ENCODE assay signal across 33 mouse cellular contexts in the genomic region with DNA sequence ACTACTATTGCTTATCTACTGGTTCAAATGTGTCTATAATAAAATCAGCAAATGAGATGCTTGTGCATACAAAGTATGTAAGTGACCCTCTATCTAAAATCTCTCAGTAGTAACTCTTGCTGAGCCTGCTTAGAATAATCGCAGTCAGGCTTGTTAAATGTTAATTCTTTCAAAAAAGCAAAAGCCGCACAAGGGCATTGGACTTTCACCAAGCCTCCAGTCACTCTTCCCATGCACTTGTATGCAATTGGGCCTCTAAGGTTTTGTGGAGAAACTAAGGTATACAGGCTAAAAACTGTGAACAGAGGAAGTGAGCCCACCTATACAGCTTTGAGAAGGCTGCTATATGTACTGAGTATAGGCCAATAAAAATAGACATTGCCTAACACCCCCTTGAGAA.
"Had no signal": no experiment of that assay in that cellular context is flagged by ENCODE, and none has a peak within 500 bp of the region (broad histone marks: within the 10 kb centered on the region; RNA-seq: fewer than 3 reads in every experiment).

No protein-coding gene starts in this region.

- DNase-seq: left cerebral cortex, postnatal 4 days; liver; liver, embryonic 13.5 days; liver, postnatal 0 days; lung, adult 18-20 months; lung, adult 2 months; lung, embryonic 14.5 days; lung, postnatal 10 days; lung, postnatal 14 days; lung, postnatal 36 days; lung, postnatal 4 days; midbrain, embryonic 14.5 days had no signal

- H3K9ac ChIP-seq: limb, embryonic 12.5 days; limb, embryonic 13.5 days; limb, embryonic 15.5 days; liver, embryonic 12.5 days; liver, embryonic 13.5 days; liver, embryonic 14.5 days; liver, embryonic 15.5 days; liver, postnatal 0 days; lung, embryonic 14.5 days; lung, embryonic 15.5 days; midbrain, embryonic 12.5 days; midbrain, embryonic 13.5 days; midbrain, embryonic 15.5 days; neural tube, embryonic 12.5 days; neural tube, embryonic 13.5 days had no signal

- H3K4me2 ChIP-seq: limb, embryonic 12.5 days; limb, embryonic 13.5 days; limb, embryonic 15.5 days; liver, embryonic 11.5 days; liver, embryonic 12.5 days; liver, embryonic 13.5 days; liver, embryonic 15.5 days; lung, embryonic 14.5 days; lung, embryonic 15.5 days; midbrain, embryonic 11.5 days; midbrain, embryonic 12.5 days; midbrain, embryonic 13.5 days; midbrain, embryonic 15.5 days; neural tube, embryonic 12.5 days; neural tube, embryonic 13.5 days had no signal

- H3K36me3 ChIP-seq: limb, embryonic 10.5 days; limb, embryonic 12.5 days; limb, embryonic 13.5 days; limb, embryonic 15.5 days; liver, embryonic 12.5 days; liver, embryonic 13.5 days; liver, embryonic 15.5 days; lung, embryonic 15.5 days; midbrain, embryonic 10.5 days; midbrain, embryonic 12.5 days; midbrain, embryonic 13.5 days; midbrain, embryonic 15.5 days; neural tube, embryonic 12.5 days; neural tube, embryonic 13.5 days had no signal

- ATAC-seq: liver, embryonic 12.5 days; liver, postnatal 0 days; lung, postnatal 0 days; midbrain, embryonic 13.5 days; midbrain, embryonic 15.5 days; midbrain, embryonic 16.5 days had no signal

- H3K4me3 ChIP-seq: limb, embryonic 10.5 days; limb, embryonic 12.5 days; limb, embryonic 13.5 days; limb, embryonic 15.5 days; liver, embryonic 12.5 days; liver, embryonic 13.5 days; liver, embryonic 15.5 days; lung, embryonic 15.5 days; megakaryocyte, embryonic 14.5 days; midbrain, embryonic 10.5 days; midbrain, embryonic 12.5 days; midbrain, embryonic 13.5 days; midbrain, embryonic 15.5 days; myocyte; neural tube, embryonic 12.5 days; neural tube, embryonic 13.5 days had no signal

- H3K9me3 ChIP-seq: limb, embryonic 10.5 days; limb, embryonic 12.5 days; limb, embryonic 13.5 days; limb, embryonic 15.5 days; liver, embryonic 12.5 days; liver, embryonic 13.5 days; liver, embryonic 15.5 days; lung, embryonic 15.5 days; midbrain, embryonic 10.5 days; midbrain, embryonic 12.5 days; midbrain, embryonic 13.5 days; midbrain, embryonic 15.5 days; neural tube, embryonic 12.5 days; neural tube, embryonic 13.5 days had no signal

- H3K4me1 ChIP-seq: limb, embryonic 12.5 days; limb, embryonic 13.5 days; limb, embryonic 15.5 days; lung, embryonic 15.5 days; midbrain, embryonic 12.5 days; midbrain, embryonic 13.5 days; midbrain, embryonic 15.5 days; neural tube, embryonic 12.5 days had no signal

- H3K27ac ChIP-seq: limb, embryonic 10.5 days; limb, embryonic 12.5 days; limb, embryonic 13.5 days; limb, embryonic 15.5 days; liver, embryonic 12.5 days; liver, embryonic 13.5 days; liver, embryonic 14.5 days; liver, embryonic 15.5 days; lung, embryonic 15.5 days; macrophage; midbrain, embryonic 10.5 days; midbrain, embryonic 12.5 days; midbrain, embryonic 13.5 days; midbrain, embryonic 15.5 days; neural tube, embryonic 12.5 days; neural tube, embryonic 13.5 days had no signal
